Mouse (Mus musculus): ENCODE measurements around the gene Ppat. TPM values are rescaled to one million over a fixed set of nuclear protein-coding genes. Genes with fewer than 3 reads are reported as not detected.
"Not testable (repeated sequence)": the region's sequence is repeated elsewhere in the genome, so short reads cannot be mapped to it uniquely, and the experiment has no call there.

Gene Ppat
- total RNA-seq (2021), result 10 to 100 TPM; 15.7 to 17.8 TPM
- long read RNA-seq, experiment 1, transcript Ppat-202 (11 exons, 3,981 nt), result major isoform, 10 of 16 reads
- long read RNA-seq, experiment 1, partial matches to known transcripts, result 6 of 16 reads
- long read RNA-seq, experiment 1, other reads (novel, unspliced or antisense), result 0 of 16 reads
- long read RNA-seq, experiment 2, transcript Ppat-202 (11 exons, 3,981 nt), result major isoform, 14 of 21 reads
- long read RNA-seq, experiment 2, partial matches to known transcripts, result 6 of 21 reads
- long read RNA-seq, experiment 2, other reads (novel, unspliced or antisense), result 1 of 21 reads

GRCm38 (mm10) chr5:76951106-76952027, at the start of gene Ppat, which contains the start of gene Paics:
Gene Ppat, minus strand, starts transcription at chr5:76951578.
Gene Paics, plus strand, starts transcription at chr5:76951307.
- TF ChIP-seq CTCF (conservative IDR thresholded peaks at IDR 0.05), result 0 out of 2 replicates have a peak, but pooled peaks have one; percentile 3
- Histone ChIP-seq H3K4me3 (peak within 1 kb of the TSS; percentile 80), H3K27ac (peak within 1 kb of the TSS; percentile 85)
- DNase-seq (ENCODE audit: low spot score in 2 of 2), result peak; percentile 95 to 97

GRCm38 (mm10) chr5:76998416-76998815, 47.0 kb upstream of the Ppat start:
- DNase-seq (ENCODE audit: low spot score in 2 of 2), result peak; percentile 29 to 39
- Histone ChIP-seq H3K27ac (no peak overlapping the region), H3K4me3 (no peak overlapping the region)
- peak; percentile 80 for TF ChIP-seq CTCF (conservative IDR thresholded peaks at IDR 0.05)

GRCm38 (mm10) chr5:76993174-76993814, 41.9 kb upstream of the Ppat start:
- no peak overlapping the region for H3K4me3 ChIP-seq
- DNase-seq (ENCODE audit: low spot score in 2 of 2), result no peak
- no peak for TF ChIP-seq CTCF (conservative IDR thresholded peaks at IDR 0.05)
- no peak overlapping the region for H3K27ac ChIP-seq

GRCm38 (mm10) chr5:76990789-76991188, 39.4 kb upstream of the Ppat start:
- no peak for TF ChIP-seq CTCF (conservative IDR thresholded peaks at IDR 0.05)

GRCm38 (mm10) chr5:76984015-76984414, 32.6 kb upstream of the Ppat start:
- Histone ChIP-seq H3K4me3 (no peak overlapping the region), H3K27ac (no peak overlapping the region)
- TF ChIP-seq CTCF (conservative IDR thresholded peaks at IDR 0.05), result no peak
- no peak for DNase-seq (ENCODE audit: low spot score in 2 of 2)

More at GRCm38 (mm10) chr5:76990789-76991188, 39.4 kb upstream of the Ppat start:
- H3K4me3 ChIP-seq, result no peak overlapping the region
- no peak for DNase-seq (ENCODE audit: low spot score in 2 of 2)
- H3K27ac ChIP-seq, result no peak overlapping the region

- DNase-seq (ENCODE audit: low spot score in 2 of 2), result no peak
- Histone ChIP-seq H3K27ac (no peak overlapping the region), H3K4me3 (peak overlapping the region; percentile 99)
- peak; percentile 28 for TF ChIP-seq CTCF (conservative IDR thresholded peaks at IDR 0.05)
These were observed 24.4 kb upstream of the Ppat start for GRCm38 (mm10) chr5:76975736-76976135.

GRCm38 (mm10) chr5:76974554-76975285, 23.3 kb upstream of the Ppat start, which contains the start of gene Srp72:
Gene Srp72, plus strand, starts transcription at chr5:76974683.
- Histone ChIP-seq H3K4me3 (peak within 1 kb of the TSS; percentile 99), H3K27ac (peak within 1 kb of the TSS; percentile 96)
- TF ChIP-seq CTCF (conservative IDR thresholded peaks at IDR 0.05), result no peak
- peak; percentile 70 to 84 for DNase-seq (ENCODE audit: low spot score in 2 of 2)

GRCm38 (mm10) chr5:76974207-76974553, 22.8 kb upstream of the Ppat start:
- peak overlapping the region; percentile 99 for H3K4me3 ChIP-seq
- no peak for DNase-seq (ENCODE audit: low spot score in 2 of 2)
- peak overlapping the region; percentile 96 for H3K27ac ChIP-seq
- TF ChIP-seq CTCF (conservative IDR thresholded peaks at IDR 0.05), result no peak

GRCm38 (mm10) chr5:76973488-76973887, 22.1 kb upstream of the Ppat start:
- H3K27ac ChIP-seq, result no peak overlapping the region
- H3K4me3 ChIP-seq, result peak overlapping the region; percentile 99
- no peak for DNase-seq (ENCODE audit: low spot score in 2 of 2)
- TF ChIP-seq CTCF (conservative IDR thresholded peaks at IDR 0.05), result no peak

GRCm38 (mm10) chr5:76971115-76971514, 19.7 kb upstream of the Ppat start:
- not testable (repeated sequence) for H3K27ac ChIP-seq; DNase-seq (ENCODE audit: low spot score in 2 of 2)

GRCm38 (mm10) chr5:76969250-76969649, 17.9 kb upstream of the Ppat start:
- Histone ChIP-seq H3K4me3 (no peak overlapping the region), H3K27ac (peak overlapping the region; percentile 10; the same call in 1 of the 2 replicates)
- DNase-seq (ENCODE audit: low spot score in 2 of 2), result no peak
- no peak for TF ChIP-seq CTCF (conservative IDR thresholded peaks at IDR 0.05)

More at GRCm38 (mm10) chr5:76971115-76971514, 19.7 kb upstream of the Ppat start:
- not testable (repeated sequence) for H3K4me3 ChIP-seq

- H3K4me3 ChIP-seq, result no peak overlapping the region
- no peak overlapping the region for H3K27ac ChIP-seq
- peak; percentile 58 for TF ChIP-seq CTCF (conservative IDR thresholded peaks at IDR 0.05)
- no peak for DNase-seq (ENCODE audit: low spot score in 2 of 2)
These were observed 13.3 kb upstream of the Ppat start for GRCm38 (mm10) chr5:76964651-76965050.

All from layer of hippocampus, adult 2 months (tissue).